Mouse (Mus musculus): Measurements from ENCODE around the gene Olfr282. TPM values are rescaled to one million over a fixed set of nuclear protein-coding genes. Genes with fewer than 3 reads are reported as not detected.
A peak's percentile ranks its signal among the peaks of the same experiment; 100 is the strongest.

Olfr282 gene
- total RNA-seq, 4 experiments from 2014 or later, result not detected

DNA sequence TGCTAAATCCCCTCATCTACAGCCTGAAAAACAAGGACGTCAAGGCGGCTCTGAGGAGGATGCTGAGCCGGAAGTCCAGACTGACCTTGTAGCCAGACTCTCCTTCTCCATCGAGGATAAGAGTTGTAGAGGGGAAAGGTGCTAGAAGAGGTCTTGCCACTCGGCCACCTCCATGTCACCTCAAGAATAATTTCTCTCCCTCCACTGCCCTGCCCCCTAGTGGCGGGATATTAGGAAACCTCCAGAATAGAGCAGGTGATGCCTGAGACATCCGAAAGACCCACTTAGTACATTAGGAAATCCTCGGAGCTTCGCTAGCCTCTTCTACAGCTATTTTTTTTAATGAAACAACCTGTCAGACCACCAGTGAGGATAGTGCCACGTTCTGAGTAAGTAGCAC lies 44.4 kb downstream of the Olfr282 start:
- peak; percentile 7 for DNase-seq

DNA sequence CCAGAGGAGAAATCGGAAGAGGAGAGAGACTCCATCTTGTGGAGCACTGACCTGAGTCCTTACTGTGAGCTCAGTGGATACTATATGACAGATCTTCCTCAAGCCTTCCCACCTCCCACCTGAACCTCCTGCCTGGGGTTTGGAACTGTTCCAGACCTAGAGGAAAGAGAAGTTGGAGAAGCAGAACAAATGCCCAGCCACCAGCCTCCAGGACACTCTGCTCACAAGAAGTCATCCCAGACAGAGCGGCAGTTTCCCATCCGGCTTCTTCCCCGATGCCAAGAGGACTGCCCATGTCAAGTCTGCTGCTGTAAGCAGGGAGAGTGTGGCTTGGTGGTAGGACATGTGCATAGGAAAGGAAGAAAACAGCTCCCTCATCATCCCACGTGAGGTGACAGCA lies 45.3 kb downstream of the Olfr282 start:
- no peak for DNase-seq

- no peak for DNase-seq
These were observed 48.6 kb downstream of the Olfr282 start for GRCm38 (mm10) chr15:98479568-98480102.

DNA sequence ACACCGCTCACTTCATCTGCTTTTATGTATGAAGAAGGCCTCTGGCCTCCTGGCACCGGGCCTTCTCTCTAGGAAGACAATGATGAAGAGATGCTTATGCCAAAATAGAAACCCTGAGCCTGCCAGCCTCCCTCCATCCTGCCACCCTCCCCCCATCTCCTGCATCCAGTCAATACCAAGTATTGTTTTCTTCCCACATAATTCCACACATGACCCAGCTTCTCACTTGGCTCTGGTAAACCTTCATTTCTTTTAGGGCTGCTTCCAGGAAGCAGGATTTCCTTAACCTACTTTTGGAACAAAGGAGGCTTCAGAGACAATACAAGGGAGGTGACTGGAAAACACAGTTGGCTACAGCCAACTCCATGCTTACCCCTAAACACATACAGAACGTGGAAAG lies 51.7 kb downstream of the Olfr282 start, which contains the start of gene Lalba:
TSS of gene Lalba (minus strand) at position 21 of the 400 bp plus-strand sequence.
- DNase-seq, result no peak

DNA sequence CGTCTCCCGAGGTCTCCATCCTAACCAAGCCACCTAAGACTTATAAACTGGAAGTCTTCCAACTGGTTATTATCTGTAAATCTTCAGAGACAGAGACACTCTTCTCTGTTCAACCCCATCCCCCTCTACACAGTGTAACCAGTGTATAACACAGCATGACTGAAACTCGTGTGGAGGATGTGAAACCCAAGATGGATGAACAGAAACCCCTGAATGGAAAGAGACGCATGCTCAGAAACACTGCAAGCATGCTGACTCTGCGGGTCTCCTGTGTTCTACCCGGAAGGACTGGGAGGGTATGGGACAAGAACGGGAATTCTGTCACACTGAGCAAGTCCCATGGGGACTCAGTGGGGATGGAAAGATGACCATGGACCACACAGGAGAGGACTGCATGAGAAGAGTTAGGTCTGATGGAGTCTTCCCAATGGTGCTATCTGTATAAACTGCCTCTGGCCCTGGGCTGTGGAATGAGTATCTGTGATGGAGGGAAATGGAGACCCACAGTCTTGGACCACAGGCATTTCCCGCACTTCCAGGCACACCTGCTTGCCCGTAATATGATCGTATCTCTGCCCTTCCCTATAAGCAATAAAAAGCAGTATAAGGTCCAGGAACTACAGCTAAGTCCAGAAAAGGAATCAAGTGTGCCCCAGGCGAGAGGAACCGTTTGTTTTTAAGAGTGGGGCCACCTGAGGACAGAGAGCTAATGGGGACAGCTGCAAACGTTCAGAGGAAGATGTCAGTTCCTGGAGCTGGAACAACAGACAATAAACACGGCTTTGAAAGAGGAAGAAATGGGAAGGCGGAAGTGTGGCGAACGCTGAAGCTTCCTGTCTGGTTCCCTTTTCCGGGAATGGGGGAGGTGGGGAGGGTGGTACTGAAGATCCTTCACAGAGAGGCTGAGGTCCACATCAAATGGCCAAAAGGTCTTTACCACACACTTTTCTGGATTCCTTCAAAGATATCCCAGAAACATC lies 53.2 kb downstream of the Olfr282 start:
- no peak for DNase-seq

GRCm38 (mm10) chr15:98486433-98487021 lies 55.5 kb downstream of the Olfr282 start:
- DNase-seq, result no peak

Other genes with a start within 250 kb of the Olfr282 start
- not detected for gene Olfr288, start 235.7 kb upstream of the Olfr282 start, total RNA-seq (2022)
- gene Gm44579, start 210.2 kb upstream of the Olfr282 start, total RNA-seq (2022), result not detected
- under 1 TPM in 1 of 4 experiments, not detected in 3; 0.38 TPM for gene Olfr287, start 210.2 kb upstream of the Olfr282 start, total RNA-seq (2022)
- gene Olfr286, start 196.8 kb upstream of the Olfr282 start, total RNA-seq (2022), result not detected
- not detected for gene H1fnt, start 173.9 kb upstream of the Olfr282 start, total RNA-seq (2022)
- 1 to 10 TPM; 3.9 to 7.8 (median 6.5) TPM for gene Zfp641, start 135.1 kb upstream of the Olfr282 start, total RNA-seq (2022)
- not detected for gene Olfr285, start 113.9 kb upstream of the Olfr282 start, total RNA-seq (2022)
- not detected for gene Olfr284, start 90.2 kb upstream of the Olfr282 start, total RNA-seq (2022)
- not detected for gene Olfr283, start 50.3 kb upstream of the Olfr282 start, total RNA-seq (2022)
- not detected for gene Olfr281, start 21.4 kb downstream of the Olfr282 start, total RNA-seq (2022)
- not detected for gene OR5BS1P, start 38.7 kb downstream of the Olfr282 start, total RNA-seq (2022)
- not detected for gene Lalba, start 51.5 kb downstream of the Olfr282 start, total RNA-seq (2022)
- gene Olfr279, start 61.2 kb downstream of the Olfr282 start, total RNA-seq (2022), result not detected
- gene Kansl2, start 103.0 kb downstream of the Olfr282 start, total RNA-seq (2022), result 100 to 1,000 TPM in 2 of 4 experiments, 10 to 100 TPM in 2; 89.8 to 123 (median 106) TPM
- gene Ccnt1, start 139.7 kb downstream of the Olfr282 start, total RNA-seq (2022), result 10 to 100 TPM; 45.2 to 56.6 (median 46.5) TPM
- gene 4930415O20Rik, start 139.8 kb downstream of the Olfr282 start, total RNA-seq (2022), result not detected
- gene Adcy6, start 178.9 kb downstream of the Olfr282 start, total RNA-seq (2022), result 10 to 100 TPM; 35.2 to 66.9 (median 56.7) TPM
- 10 to 100 TPM; 13.4 to 19.6 (median 15.7) TPM for gene Cacnb3, start 199.6 kb downstream of the Olfr282 start, total RNA-seq (2022)
- gene Ddx23, start 231.7 kb downstream of the Olfr282 start, total RNA-seq (2022), result 100 to 1,000 TPM in 1 of 4 experiments, 10 to 100 TPM in 3; 68.9 to 100 (median 85.6) TPM
- 1 to 10 TPM; 2.5 to 9.7 (median 4.0) TPM for gene Rnd1, start 246.2 kb downstream of the Olfr282 start, total RNA-seq (2022)

All from adrenal gland, adult 8-10 months (tissue).